Mouse (Mus musculus): ENCODE measurements around the gene Nelfe. TPM values are rescaled to one million over a fixed set of nuclear protein-coding genes. Genes with fewer than 3 reads are reported as not detected.
"Not testable (repeated sequence)": the region's sequence is repeated elsewhere in the genome, so short reads cannot be mapped to it uniquely, and the experiment has no call there.

Gene Nelfe
- 57.9 and 61.6 TPM in 2 replicates for total RNA-seq (2021)
- long read RNA-seq, transcript Nelfe-201 (11 exons, 1,607 nt): minor isoform, 13 of 59 reads
- long read RNA-seq, transcript Nelfe-204 (11 exons, 1,399 nt): minor isoform, 13 of 59 reads
- long read RNA-seq, transcript Nelfe-202 (11 exons, 1,381 nt): major isoform, 25 of 59 reads
- long read RNA-seq, partial matches to known transcripts: 5 of 59 reads
- long read RNA-seq, other reads (novel, unspliced or antisense): 3 of 59 reads

DNA sequence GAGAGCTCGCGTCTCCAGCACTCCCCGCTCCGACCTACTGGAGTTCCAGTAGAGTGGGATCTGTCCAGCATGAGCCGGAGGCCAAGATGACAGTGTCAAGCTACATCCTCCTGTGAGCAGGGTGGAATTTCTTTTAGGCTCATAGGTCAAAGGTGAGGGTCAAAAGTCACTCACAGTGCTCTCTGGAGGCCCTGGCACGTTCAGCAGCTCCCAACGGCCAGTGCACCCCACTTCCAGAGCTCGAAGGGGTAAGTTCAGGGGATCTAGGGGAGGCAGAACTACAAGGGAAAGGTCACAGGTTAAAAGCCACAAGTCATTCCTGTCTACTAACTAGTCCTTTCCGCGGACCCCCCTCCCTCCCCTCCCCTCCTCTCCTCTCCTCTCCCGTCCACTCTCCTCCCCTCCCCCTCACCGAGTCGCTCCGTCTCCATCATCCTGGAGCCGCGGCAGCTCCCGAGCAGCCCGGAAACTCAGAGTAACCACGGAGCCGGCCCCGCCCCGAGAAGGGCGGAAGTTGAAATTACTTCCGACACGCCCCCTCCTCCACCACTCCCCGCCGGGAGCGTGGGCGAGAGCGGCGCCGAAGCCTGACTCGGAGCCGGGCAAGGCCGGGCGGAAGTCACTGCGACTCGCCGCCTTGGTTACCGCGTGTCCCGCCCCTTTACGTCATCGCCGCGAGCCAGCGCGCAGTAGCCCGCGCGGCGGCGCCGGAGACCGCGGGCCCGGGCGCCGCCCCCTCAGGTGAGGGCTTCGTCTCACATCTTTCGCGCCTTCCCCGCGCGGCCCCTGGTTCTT, at the start of gene Nelfe, which contains the start of gene Skiv2l:
TSS of gene Nelfe (plus strand) at position 670 of the 795 bp plus-strand sequence.
TSS of gene Skiv2l (minus strand) at position 489 of the 795 bp plus-strand sequence.
- DNase-seq: peak; percentile 98

DNA sequence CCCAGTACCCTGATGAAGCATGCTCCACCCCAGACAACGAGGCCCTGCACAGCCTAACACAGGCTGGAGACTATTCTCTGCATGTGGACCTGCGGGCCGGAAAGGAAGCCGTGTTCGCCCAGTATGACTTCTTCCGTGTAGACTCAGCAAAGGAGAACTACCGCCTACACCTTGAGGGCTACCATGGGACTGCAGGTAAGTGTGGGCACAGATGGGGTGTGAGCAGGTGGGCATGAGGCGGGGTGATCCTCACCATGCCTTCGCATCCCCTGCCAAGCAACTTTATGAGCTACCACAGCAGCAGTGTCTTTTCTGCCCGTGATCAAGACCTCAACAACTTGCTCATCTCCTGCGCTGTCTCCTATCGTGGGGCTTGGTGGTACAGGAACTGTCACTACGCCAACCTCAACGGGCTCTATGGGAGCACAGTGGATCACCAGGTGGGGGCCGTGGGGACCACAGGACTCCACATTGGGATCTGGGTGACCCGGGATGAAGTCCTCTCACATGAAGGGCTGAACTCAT, 49.3 kb upstream of the Nelfe start:
- DNase-seq: not testable (repeated sequence)

DNA sequence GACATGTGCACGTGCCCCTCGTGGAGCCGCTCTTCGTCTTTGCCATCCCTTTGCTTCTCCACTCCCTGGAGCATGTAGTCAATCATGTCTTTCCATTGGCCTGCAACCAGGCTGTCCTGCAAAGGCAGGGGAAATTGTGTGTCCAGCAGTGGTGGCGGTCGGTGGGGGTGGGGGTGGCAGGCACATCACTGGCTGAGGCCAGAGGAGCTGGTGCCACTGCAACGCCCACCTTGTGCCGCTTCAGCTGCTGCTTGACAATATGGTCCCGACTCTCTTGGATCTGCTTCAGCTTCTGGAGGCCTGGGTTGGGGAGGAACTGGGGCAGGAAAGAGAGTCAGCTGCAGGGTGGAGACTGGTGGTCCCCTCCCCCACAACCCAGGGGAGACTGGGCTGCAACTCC, 47.4 kb upstream of the Nelfe start:
- DNase-seq: not testable (repeated sequence)

- not testable (repeated sequence) for DNase-seq
These were observed 46.8 kb upstream of the Nelfe start for GRCm38 (mm10) chr17:34803367-34803766.

- DNase-seq: peak; percentile 46
These were observed 45.9 kb upstream of the Nelfe start, which contains the start of gene Cyp21a1 for GRCm38 (mm10) chr17:34804301-34804700. Gene Cyp21a1 (minus strand): TSS chr17:34804561.

DNA sequence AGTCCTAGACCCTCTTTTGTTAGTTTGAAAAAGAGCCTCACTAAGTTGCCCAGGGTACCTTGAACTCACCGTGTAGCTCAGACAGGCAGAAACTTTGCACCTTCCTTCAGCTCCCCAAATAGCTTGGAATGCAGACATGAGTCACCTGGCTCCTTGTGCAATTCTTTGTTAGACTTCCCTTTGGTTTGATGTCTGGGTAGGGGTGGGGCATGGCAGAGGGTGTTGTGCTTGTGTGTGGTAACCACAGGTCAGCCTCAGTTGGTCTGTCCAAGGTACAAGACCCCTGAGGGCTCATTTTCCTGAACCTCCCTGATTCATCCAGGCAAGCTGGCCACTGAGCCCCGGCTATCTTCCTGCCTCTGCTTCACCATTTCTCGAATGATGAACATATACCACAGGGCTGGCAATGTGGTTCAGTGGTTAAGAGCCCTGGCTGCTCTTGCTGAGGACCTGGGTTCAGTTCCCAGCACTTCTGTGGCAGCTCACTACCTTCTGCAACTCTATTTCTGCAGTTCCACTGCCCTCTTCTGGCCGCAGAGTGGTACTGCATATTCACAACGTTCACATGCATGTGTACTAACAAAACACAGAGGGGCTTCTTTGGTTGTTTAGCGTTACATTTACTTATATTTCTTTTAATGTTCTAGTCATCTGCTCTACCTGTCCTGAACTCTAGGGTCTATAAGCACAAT, 45.2 kb upstream of the Nelfe start:
- DNase-seq: no peak

GRCm38 (mm10) chr17:34807176-34807575, 43.0 kb upstream of the Nelfe start:
- DNase-seq: no peak

DNA sequence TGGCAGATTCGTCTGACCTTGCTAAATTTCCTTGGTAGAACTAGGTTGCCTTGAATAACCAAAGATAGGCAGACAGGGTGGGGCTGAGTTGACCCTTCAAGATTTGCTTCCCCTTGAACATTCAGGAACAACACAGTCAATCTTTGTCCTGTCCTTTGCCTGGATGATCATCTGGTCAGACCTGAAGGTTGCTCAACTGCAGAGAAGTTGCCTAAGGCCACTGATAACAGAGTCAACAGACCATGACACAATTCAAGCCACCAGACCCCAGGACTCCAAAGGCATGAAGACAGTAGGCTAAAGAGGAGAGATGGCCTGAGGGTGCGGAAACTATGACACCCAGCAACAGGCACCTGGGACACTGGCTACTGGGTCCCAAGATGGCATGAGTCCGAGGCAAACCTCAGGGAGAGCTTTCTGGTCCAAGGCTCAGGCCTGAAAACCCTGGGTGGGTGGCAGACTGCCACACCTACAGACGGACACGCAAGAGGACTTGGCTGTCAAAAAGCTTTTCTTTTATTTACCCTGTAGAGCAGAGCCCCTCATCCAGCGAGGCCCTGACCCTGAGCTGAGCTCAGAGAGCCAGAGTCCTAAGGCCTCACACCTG, 41.5 kb upstream of the Nelfe start:
- no peak for DNase-seq

- DNase-seq: not testable (repeated sequence)
These were observed 39.8 kb upstream of the Nelfe start for GRCm38 (mm10) chr17:34810411-34810810.

DNA sequence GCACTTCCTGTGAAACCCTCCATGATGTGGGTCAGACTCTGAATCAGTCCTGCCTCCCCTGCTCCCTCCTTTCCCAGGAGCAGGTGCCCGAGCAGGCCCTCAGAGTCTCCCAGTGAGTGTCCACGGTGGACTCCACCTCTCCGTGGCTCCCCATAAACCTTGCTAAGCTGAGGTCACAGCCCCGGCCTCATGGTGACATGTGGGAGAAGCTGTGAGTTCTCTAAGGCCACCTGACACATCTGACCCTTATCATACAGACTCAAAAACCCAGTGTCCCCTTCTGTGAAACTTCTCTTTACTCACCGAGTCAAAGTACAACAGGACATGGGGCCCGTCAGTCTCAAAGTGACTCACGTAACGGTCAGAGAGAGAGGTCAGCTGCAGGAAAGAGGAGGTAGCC, 39.4 kb upstream of the Nelfe start:
- not testable (repeated sequence) for DNase-seq

GRCm38 (mm10) chr17:34811275-34811674, 38.9 kb upstream of the Nelfe start:
- DNase-seq: no peak

- peak; percentile 59 for DNase-seq
These were observed 36.4 kb upstream of the Nelfe start for GRCm38 (mm10) chr17:34813747-34814146.

DNA sequence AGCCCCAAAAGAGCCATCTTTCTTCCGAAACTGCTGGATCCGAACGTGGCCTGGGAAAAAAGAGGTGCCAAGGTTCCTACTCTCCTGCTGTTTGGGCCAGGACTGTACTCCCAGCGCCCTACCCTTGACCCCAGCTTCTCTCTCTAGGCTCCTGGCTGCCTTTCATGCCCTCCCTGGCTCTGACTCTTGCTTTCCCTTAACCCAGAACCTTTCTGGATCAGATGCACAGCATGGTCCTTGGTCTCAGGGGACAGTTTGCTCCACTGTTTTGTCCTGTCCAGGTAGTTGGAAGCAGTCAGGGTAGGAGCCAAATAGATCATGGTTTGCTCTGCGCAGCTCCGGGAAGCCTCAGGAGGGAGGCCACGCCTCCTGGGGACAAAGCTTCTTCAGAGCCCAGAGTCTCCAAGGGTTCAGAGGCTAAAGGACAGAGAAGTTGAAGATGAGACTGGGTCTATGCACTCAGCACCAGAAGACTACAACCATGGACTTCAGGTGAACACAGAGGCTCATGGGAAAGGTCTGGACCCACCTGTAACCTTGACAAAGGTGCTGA, 35.3 kb upstream of the Nelfe start:
- DNase-seq: no peak

DNA sequence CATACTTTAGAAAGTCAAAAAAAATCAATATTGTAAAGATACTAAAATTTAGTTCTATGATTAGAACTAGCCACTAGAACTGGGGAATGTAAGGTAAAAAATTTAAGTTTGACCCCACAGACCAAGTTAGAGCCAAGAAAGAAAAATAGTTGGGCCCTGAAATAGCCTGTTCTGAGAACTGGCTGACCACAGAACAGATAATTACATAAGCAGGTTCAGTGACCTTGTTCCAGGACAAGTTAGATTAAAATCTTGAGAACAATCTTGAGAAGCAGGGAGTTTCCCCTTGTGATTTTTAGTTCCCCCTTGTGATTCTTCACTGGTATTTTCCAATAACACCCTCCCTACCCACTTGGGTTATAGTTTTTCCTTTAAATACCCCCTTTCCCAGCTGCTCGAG, 19.4 kb upstream of the Nelfe start:
- not testable (repeated sequence) for DNase-seq

DNA sequence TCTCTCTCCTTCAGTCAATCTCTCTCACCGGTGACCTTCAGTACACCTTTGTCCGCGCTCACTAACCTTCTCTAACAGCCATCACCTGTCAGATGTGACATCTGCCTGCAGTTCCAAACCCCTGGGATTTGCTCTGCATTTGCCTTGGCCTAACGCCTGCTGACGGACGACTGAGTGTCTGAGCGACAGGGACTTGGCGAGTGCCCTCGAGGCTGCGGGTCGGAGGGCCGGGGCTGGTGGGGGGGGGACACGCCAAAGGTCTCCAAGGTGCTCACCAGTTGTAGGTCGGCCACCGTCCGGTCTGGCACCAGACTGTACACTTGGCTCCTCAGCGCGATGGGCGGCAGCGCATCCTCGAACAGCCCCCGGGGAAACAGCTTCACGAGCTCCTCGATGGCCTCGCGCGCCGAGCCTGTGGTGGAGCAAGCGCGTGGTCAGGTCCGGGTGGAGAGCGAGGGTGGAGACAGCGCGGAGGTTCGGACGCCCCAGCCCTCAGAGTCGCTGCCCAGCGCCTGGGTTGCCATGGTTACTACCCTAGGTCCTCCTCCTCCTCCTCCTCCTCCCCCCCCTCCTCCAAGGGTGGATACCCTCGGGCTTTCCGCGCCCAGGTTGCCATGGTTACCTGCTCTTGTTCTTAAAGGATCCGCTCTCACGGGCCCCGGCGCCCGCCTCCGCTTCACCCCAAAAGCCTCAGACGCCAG, 13.9 kb upstream of the Nelfe start:
- DNase-seq: peak; percentile 76

GRCm38 (mm10) chr17:34836856-34837221, 13.4 kb upstream of the Nelfe start, which contains the start of the genes Stk19 and Dxo:
Gene Stk19 (minus strand): TSS chr17:34836945.
Gene Dxo (plus strand): TSS chr17:34837019.
- DNase-seq: peak; percentile 96

GRCm38 (mm10) chr17:34837464-34838324, 12.5 kb upstream of the Nelfe start:
- DNase-seq: no peak

DNA sequence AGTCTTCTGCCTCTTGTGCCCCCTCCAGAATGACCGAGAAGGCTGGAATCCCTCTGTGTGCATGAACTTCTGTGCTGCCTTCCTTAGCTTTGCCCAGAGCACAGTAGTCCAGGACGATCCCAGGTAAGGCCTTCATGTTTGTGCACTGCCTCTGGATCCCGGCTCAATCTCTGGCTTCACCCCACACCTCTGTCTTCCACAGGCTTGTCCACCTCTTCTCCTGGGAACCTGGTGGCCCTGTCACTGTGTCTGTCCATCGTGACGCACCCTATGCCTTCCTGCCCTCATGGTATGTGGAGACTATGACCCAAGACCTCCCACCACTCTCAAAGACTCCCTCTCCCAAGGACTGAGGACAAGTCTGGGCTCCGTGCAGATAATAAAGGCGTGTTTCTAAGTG, 11.4 kb upstream of the Nelfe start:
- no peak for DNase-seq

GRCm38 (mm10) chr17:34840736-34841307, 9.4 kb upstream of the Nelfe start:
- DNase-seq: no peak

- DNase-seq: no peak
These were observed 5.3 kb upstream of the Nelfe start for GRCm38 (mm10) chr17:34844884-34845283.

All from adrenal gland, postnatal 25 days (tissue).